Mouse (Mus musculus) kidney, adult 11 months (tissue): Measurements from ENCODE around the gene Galnt14.

ENCODE experiments used
- DNase-seq: peaks from one replicate; pipeline ENCODE4 v3.0.0; 2022

Galnt14 gene

DNA sequence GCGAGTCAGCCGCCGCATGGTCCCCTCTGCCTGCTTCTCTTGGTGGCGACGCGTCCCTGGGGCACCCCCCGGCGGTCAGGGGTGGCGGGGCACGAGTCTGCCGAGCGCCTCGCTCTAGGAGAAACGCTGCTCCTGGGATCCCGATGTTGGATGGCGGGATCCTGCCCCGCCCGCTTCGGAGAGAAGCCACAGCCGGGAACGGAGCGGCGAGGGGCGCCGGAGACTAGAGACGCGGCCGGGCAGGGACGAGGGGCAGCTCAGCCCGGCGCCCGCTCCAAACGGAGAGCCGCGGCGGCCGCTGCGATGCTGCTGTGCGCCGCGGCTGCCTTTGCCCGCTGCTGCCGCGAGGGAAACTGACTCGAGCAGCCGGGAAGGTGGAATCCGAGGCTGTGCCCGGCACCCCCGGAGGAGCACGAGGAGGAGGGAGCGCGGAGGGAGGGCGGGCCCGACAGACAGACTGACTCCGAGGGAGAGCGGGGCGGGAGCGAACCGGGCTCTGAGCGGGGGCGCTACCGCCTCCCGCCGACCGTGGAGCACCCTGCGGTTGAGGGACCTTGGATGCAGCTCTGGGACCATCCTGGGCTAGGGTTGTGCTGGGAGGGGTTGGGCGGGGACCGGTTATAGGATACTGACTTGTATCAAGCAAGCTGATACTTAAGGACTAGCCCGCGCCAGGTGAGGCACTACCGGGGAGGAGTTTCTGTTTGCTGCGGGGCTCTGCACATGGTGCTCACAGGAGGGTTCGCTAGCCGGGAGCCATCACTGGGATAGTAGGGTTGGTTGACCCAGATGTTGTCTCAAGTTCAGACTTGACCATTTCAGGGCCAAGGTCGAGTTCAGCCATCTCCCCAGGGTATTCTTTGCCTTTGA, at the start of gene Galnt14:
Gene Galnt14, minus strand, starts transcription at position 412 of the 870 bp plus-strand sequence.
- peak; percentile 82 for DNase-seq

DNA sequence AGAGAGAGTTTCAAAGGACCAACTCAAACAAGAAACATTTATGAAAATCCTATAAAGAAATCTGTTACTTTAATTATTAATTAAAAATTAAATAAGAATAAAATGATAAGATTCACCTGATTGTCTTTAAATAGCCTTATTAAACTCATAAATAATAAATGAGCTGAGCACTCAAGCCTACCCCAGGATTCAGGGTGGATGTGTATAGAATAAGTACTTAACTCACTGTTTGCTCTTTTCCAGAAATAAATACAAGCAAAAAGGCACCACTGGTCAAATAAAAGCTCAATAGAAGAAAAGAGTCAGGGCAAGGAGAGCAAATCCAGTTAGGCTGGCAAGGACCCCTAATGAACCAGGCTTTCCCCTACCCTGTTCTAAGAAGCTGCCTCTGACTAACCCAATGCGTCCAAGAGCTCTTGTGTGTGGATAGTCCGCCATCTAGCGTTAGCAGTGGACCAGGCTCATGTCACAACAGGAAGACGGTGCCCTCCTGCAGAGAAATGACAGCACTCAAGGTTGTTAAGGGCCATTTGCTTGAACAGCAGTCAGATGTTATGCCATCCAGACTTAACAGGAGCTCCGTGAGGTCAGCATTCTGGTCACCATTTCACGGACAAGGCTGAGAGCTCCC, 33.5 kb upstream of the Galnt14 start:
- DNase-seq = peak; percentile 76

DNA sequence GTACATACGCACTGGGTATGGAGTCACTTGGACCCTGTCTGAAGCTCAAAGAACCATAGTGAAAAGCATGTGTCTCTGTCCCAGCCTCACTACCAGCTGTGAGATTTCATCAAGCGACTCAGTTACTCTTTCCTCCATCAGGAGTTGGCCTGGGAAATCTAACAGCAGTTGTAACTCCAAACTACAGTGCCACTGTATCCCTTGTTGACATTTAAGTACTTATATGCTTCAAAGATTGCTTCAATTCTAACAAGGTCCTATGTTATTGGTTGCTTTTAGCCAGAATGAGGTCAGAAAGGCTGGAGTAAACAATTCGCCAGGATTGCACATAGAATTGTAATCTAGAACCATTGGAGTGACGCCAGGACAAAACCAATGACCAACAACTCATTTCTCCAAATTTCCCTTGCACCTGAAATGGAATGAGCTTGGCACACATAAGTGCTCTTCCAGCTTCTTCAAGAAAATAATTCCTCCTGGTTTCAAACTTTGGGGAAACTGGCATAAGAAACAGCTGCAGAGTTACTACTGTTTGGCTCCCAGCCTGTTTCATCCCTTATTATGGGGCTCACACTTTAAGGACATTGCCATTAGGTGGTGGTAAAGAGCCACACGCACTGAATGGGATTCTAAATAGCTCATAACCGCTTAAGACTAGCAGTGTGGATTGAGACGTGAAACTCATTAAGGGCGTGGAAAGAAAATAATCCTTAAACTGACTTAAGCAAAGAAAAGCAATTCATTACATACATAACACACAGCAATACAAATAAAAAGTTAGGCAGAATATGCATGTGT, 13.8 kb upstream of the Galnt14 start:
- peak; percentile 20 for DNase-seq

DNA sequence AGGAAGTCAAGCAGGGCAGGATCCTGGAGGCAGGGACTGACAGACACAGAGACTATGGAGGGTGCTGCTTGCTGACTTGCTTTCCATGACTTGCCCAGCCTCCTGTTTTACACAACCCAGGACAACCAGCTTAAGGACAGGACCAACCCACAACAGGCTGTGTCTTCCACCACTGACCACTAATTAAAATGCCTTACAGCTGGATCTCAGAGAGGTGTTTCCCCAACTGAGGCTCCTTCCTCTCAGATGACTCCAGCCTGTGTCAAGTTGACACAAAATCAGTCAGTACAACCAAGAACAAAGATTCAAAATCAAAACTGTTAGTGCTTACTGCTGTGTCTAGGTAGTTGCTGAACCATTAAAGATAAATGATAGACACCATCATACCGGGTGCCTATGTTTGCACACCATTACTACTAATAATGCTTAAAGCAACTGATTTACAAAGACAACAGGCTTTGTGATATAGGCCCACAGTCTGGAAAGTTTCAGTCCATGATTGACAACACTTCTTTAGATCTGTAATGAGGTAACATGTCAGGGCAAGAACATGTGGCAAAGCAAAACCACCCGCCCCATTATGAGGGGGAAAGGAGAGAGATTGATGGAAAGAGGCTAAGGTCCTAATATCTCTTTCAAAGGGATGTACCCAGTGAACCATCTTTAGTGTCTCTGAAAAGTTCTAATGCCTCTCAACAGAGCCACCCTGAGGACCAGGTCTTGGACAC, 8.9 kb upstream of the Galnt14 start:
- DNase-seq = no peak

DNA sequence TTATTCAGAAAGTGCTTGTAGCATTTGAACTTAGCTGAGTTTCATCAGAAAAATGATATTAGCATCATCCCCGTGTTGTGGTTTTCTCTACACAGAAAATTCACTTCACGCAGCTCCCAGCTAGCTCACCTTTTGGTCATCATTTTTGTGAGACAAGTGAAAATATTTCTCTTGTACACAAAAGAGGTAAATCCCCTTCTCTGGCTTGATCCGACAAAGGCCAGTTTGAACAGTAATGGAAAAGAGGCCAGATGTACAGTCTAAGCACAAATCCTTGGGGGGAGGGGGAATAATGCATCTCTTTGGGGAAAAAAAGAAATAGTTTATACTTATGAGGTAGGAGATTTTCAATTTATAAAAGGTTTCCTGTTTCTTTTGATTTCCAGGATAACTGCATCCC, 6.4 kb upstream of the Galnt14 start:
- DNase-seq = no peak

DNA sequence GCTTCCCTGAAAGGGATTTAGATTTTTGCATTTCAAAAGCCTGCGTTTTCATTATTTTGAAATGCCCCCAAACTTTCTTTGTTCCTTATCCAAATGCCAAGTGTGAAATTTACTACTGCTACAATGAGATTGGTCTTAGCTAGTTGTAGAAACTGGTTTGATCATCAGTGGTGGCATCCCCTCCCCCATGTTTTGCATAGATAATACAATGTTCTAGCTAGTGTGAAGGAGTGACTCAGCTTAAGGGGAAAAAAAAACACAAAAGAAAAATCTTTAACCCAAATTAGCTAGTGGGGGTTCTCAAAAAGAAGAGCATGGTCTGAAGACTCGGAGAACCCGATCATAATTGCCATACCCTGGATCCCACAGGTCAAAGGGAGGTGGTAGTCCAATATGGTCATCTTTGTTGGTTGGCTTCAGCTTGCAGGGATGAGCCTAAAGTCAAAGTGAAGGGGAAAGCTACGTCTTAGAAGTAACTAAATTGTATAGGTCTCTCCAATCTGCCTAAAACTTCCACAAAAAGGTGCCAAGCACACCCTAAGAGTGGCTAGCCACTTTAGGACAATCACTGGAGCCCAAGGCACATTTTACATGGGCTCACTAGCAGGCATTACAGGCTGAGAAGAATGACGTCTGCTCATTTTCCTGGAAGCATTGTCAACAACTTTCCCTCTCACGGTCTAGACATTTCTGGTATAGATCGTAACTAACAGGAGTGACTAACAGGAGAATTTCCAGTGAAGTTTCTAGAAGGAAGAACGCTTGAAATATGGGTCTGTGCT, 4.4 kb upstream of the Galnt14 start:
- DNase-seq = no peak

DNA sequence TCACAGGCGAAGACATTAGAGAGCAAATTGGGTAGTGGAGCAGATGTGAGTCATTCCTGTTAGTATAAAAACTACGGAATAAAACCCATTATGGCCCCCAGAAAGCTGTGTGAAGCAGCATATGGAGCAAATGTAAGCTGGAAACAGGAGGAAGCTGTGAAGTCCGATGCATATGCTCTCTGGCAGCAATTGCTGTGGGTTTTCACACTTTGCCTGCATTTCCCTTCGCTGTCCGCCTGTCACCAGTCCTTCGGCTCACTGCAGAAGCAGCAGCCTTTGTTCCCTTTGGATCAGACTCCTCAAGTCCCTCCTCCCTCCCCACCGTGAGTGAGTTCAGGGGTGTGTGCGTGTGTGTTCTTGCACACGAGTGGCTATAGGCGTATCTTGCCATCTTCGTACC, 3.1 kb upstream of the Galnt14 start:
- DNase-seq = no peak

DNA sequence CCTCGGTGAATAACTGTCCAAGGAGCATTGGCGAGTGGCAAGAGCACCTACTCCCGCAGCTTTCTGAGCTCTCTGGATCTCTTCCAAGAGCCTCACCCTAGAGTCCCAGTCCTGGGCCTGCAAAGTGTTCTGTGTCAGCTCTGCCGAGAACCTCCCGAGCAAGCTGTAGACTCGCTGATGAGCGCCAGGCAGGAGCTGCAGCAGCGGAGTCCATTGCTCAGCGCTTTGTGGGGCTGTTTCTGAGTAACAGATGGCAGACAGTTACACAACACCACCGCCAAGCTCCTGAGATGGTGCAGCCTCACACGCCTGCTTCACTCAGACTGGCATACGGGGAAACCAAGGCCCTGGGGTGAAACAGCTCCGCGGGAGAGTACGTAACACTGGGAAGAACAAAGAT, 1.7 kb upstream of the Galnt14 start:
- DNase-seq = peak; percentile 46

DNA sequence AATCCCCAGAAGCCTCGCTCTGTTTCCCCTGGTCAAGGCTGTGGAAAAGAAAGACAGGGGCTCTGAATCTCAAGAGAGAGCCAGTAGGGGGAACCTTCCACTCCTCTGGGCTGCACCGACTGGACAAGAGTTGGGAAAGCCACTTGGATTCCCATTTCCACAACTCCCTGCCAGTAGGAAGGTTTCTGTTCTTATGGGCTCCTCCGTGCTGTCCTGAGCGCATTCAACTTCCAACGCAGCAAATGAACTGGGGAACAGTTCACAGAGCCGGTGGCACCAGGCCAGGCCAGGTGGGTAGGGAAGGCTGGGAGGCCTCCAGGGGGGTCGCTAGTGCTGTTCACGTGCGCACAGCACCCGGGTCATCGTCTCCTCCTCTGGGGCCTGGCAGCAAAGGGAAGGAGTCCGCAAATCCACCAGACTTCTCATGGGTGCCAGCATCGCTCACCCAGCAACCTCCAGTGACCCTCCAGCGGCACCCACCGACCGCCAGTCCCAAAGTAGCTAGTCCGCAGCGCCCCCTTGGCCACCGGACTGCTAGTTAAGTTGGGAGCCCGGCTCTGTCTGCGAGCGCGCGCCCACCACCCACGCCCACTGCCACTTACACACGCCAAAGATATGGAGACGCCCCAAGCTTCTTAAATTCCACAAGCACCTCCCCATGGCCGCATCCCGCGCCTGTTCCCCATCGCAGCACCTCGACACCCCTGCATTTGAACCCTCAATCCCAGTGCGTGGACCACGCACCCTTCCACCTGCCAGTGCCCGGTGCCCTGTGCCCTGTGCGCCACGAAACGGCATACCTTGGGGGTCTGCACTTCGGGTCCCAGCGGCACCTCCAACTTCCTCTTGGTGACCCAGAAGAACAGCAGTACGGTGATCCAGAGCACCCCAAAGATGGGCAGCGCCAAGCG, 867 bp downstream of the Galnt14 start:
- DNase-seq = peak; percentile 76

DNA sequence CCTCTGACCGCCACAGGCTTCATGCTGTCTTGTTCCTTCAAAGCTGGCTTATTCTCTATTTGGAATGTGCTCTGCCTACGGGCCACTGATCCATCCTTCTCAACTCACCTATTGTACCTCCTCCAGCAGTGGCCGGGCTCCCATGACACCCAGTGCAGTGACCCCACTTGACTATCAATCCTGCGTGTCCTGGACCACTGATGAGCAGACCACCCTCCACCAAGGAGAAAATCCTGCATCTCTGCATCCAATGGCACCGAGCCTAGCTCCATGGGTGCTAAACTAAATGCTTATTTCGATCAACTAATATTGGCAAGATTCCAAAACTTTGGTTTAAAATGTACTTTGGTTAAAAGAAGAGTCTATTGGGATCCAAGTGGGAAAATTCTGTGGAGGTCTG, 1.8 kb downstream of the Galnt14 start:
- DNase-seq = peak; percentile 17

DNA sequence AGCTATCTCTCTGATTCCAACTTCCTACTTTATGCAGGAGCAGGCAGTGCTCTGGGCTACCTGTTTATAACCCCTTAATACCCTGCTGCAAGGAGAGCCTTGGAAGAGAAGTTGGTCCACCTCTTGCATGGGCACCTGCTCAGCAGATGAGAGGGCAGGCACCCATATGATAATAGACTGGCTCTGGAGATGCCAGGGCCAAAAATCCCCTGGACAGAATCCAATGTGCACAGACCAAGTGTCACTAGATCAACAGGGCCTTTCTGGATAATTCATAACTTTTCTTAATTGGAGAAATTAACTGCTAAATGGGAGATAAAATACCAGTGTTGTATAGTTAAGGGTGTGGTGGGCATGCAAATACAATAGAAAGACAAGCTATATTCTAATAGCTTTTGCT, 6.7 kb downstream of the Galnt14 start:
- peak; percentile 35 for DNase-seq

DNA sequence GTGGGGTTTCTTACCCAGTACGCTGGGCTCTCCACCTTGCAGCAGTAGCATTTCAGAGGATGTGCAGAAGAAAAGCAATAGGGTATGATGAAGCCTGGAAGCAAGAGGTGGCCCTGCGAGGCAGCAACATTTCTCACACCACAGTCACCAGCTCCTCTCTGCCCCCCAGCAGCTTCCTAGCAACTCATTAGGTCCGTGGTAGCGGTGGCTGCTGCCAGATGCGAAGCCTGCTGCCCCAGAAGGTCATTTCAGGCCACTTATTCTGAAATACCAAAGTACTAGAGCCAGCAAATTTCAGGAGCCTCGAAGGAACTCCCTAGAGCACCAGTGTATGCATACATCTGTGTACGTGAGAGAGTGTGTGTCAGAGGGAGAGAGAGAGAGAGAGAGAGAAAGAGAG, 9.2 kb downstream of the Galnt14 start:
- DNase-seq = peak; percentile 57

DNA sequence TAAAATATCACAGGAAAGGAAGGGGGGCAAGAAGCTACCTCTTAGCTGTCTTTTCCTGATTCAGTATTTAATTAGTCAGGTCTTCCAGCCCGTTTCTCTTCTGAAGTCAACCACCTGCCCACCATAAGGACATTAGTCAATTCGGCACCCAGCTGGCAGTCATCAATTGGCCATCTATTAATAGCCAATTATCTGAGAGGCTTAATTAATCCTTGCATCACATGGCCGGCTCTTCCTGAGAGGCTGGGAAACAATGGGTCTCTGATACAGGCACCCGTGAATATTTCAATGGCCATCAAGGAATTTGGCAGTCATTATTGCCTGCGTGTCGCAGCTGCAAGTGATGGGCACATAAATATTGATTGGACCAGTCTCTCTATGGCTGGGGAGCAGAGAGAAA, 10.4 kb downstream of the Galnt14 start:
- DNase-seq = no peak

DNA sequence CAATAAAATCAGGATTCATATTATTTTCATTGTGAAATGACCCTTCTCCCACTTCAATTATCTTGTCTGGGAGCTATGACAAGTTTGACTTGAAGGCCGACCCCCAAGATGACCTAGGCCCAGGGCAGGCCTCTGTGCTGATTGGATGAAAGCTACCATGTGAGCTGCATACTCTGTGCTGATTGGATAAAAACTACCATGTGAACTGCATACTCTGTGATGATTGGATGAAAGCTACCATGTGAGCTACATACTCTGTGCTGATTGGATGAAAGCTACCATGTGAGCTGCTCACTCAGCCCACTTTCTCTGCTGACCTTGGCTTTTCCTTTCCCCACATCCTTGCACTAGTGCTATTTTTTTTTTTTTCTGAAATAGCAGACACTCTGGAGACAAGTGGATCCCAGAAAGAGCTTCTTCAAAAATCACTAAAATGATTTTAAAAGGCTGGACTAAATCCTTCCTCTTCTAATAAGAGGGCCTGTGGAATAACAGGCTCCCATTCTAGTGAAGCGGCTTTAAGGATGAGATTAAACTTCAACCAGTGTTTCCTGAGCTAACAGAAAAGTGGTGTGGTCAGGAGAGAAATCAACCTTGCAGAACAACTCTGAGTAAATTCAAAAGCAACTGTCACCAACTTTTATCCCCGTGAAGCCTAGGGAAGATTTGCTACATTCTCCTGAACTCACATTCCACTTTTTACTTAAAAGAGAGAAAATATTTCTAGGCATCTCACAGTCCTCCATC, 15.9 kb downstream of the Galnt14 start:
- peak; percentile 11 for DNase-seq

DNA sequence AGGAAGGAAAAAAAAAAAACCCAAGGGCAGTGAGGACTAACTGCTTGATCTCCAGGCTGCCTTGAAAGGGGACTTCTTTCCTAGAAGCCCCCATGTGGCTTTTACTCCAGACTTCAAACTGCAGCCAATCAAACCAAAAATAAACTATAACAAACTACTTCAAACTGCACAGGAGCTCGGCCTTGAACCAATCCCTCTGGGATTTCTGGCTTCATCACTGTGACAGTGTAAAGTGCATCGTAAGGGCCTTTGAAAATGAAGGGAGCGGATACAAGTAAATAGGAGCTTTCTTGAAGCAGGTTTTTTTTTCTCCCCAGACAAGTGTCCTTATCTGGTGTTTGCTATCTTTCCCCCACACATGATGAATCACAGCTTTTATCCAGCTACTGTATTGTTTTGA, 22.0 kb downstream of the Galnt14 start:
- DNase-seq = no peak

DNA sequence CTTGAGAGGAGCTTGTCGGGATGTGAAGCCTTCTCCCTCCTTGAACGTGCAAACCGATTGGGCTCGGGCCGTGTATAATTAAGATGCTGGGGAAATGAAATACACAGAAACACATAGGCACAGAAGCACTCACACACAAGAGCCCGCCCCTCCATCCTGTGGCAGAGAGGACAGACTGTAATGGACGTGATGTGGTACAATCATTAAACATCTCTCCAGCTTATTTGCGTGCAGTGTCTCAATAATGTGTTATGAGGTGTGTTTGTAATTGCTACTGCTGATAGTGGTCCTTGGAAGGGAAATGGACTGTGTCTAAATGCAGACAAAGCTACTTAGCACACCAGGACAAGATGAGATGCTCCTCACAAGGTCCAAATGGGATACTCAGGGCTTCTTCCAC, 24.0 kb downstream of the Galnt14 start:
- no peak for DNase-seq

DNA sequence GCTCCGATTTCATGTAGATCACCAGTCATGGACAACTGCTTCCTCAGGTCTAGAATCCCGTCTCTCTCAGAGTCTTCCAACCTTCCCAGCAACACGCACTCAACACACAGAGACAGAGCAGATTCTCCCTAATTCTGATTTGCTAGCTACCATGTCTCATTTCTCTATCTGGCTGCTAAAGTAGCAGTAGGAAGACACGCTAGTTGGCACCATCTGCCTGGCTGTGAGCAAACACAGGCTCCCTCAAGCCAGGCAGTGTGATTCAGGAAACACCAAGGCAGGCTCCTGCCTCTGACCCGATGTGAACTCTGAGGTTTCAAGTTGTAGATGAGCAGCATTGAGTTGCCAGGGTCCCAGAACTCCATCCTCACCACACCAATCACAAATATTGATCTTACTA, 25.5 kb downstream of the Galnt14 start:
- DNase-seq = no peak

DNA sequence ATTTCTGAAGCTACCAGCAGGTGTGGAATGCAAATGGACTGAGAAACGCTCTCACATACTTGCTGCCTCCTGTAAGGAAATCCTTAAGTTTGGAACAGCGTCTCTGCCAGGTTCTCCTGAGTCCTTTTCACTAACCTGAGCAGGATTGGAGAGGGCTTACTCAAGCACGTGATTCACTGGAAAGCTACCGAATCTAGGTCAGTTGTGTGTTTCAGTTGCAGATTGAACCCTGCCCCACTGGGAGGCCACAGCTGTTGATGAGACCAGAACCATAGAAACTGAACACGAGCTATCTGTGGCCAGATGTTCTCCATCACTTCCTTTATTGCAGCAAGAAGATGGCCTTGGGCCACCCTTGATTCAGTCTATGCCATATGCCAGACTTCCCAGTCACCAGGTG, 38.3 kb downstream of the Galnt14 start:
- peak; percentile 17 for DNase-seq

DNA sequence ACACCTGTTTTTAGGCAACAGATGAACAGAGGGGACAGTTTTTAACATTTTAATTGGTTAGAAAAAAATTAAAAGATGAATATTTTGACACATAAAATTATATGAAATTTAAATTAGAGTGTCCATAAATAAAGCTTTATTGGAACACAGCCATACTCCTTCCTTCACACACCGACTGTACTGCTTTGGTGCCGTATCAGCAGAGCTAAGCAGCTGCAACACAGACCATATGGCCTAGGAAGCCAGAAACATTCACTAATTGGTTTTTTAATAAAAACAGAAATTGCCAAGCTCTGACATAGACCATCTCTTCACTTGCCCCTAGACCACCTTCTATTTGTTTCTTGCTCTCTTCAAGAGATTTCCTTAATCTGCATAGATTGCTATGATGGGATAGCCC, 40.2 kb downstream of the Galnt14 start:
- no peak for DNase-seq

DNA sequence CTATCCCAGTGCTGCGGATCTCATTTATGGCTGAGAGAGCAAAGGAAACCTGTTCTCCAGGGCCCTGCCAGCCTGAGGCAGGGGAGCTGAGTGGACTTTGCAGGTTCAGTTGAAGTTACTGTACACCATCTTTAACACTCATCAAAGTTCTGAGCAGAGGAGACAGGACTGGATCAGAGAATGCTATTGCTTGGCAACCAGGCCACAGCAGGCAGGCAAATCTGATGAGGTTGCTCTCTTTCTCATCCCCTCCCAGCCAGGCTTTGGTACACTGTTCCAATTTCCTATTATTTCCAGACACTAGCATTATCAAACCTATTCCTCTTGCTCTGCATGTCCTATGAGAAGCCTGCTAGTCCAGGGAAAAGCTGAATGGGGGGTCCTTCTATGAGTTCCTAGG, 41.3 kb downstream of the Galnt14 start:
- DNase-seq = no peak
